11 mouse cellular contexts compared by ENCODE assay signal in genomic region chr2:32756674-32757055, GRCm38 (mm10). TPM values are rescaled to one million over a fixed set of nuclear protein-coding genes. Genes with fewer than 3 reads are reported as not detected.
DNase-seq lines count a peak whose midpoint lies in the region; ATAC-seq and TF ChIP-seq lines count a peak whose summit lies in the region.
"Had no signal": no experiment of that assay in that cellular context is flagged by ENCODE, and none has a peak within 500 bp of the region (broad histone marks: within the 10 kb centered on the region; RNA-seq: fewer than 3 reads in every experiment).

No protein-coding gene starts in this region.

- 32% methylated on average over 6 of the region's 6 CpGs for WGBS in heart, postnatal 0 days
- WGBS in embryonic facial prominence, embryonic 15.5 days = 33% methylated on average over 6 of the region's 6 CpGs
- 36% methylated on average over 6 of the region's 6 CpGs for WGBS in intestine, embryonic 15.5 days
- WGBS in midbrain, embryonic 13.5 days = 28% methylated on average over 6 of the region's 6 CpGs

- TF ChIP-seq CTCF in heart, postnatal 0 days (IDR thresholded peaks at IDR 0.05; ENCODE audit: low read depth) = no peak

- peaks cover 49% of the 10 kb centered on the region for H3K36me3 ChIP-seq in heart, postnatal 0 days (replicated peaks; ENCODE audit: control insufficient read depth, insufficient read depth, low read length)
- peaks cover 30% of the 10 kb centered on the region for H3K36me3 ChIP-seq in embryonic facial prominence, embryonic 15.5 days
- peaks cover 21% of the 10 kb centered on the region for H3K36me3 ChIP-seq in intestine, embryonic 15.5 days
- peaks cover 50% of the 10 kb centered on the region for H3K36me3 ChIP-seq in midbrain, embryonic 13.5 days

- H3K9me3 ChIP-seq in heart, postnatal 0 days (replicated peaks; ENCODE audit: control insufficient read depth, low read length) = no peaks in the 10 kb centered on the region
- no peaks in the 10 kb centered on the region for H3K9me3 ChIP-seq in embryonic facial prominence, embryonic 15.5 days (replicated peaks)
- no peaks in the 10 kb centered on the region for H3K9me3 ChIP-seq in intestine, embryonic 15.5 days
- H3K9me3 ChIP-seq in midbrain, embryonic 13.5 days = no peaks in the 10 kb centered on the region

- H3K27me3 ChIP-seq in heart, postnatal 0 days (ENCODE audit: control insufficient read depth, insufficient read depth, low read length) = no peaks in the 10 kb centered on the region
- no peaks in the 10 kb centered on the region for H3K27me3 ChIP-seq in embryonic facial prominence, embryonic 15.5 days
- H3K27me3 ChIP-seq in intestine, embryonic 15.5 days (replicated peaks) = no peaks in the 10 kb centered on the region
- H3K27me3 ChIP-seq in midbrain, embryonic 13.5 days = no peaks in the 10 kb centered on the region

- no peak overlapping the region for H3K9ac ChIP-seq in heart, postnatal 0 days (replicated peaks; ENCODE audit: low read depth, low read length)
- no peak overlapping the region for H3K9ac ChIP-seq in embryonic facial prominence, embryonic 15.5 days
- no peak overlapping the region for H3K9ac ChIP-seq in intestine, embryonic 15.5 days
- no peak overlapping the region for H3K9ac ChIP-seq in midbrain, embryonic 13.5 days (replicated peaks)

- no peaks in the 10 kb centered on the region for H3K4me1 ChIP-seq in heart, postnatal 0 days (ENCODE audit: control insufficient read depth, insufficient read depth)
- peaks cover 14% of the 10 kb centered on the region for H3K4me1 ChIP-seq in embryonic facial prominence, embryonic 15.5 days
- peaks cover 9% of the 10 kb centered on the region; the same call in 1 of the 2 replicates for H3K4me1 ChIP-seq in intestine, embryonic 15.5 days (replicated peaks)
- H3K4me1 ChIP-seq in midbrain, embryonic 13.5 days (replicated peaks) = peaks cover 33% of the 10 kb centered on the region

- H3K27ac ChIP-seq in heart, postnatal 0 days (ENCODE audit: low read depth) = no peak overlapping the region
- H3K27ac ChIP-seq in embryonic facial prominence, embryonic 15.5 days (replicated peaks) = peak overlapping the region; percentile 48; the same call in 1 of the 2 replicates
- no peak overlapping the region for H3K27ac ChIP-seq in intestine, embryonic 15.5 days
- no peak overlapping the region for H3K27ac ChIP-seq in midbrain, embryonic 13.5 days

- H3K4me2 ChIP-seq in heart, postnatal 0 days (ENCODE audit: low read depth, low read length) = 0 out of 2 replicates have a peak overlapping the region, but pooled peaks have one; percentile 65
- peak overlapping the region; percentile 56 for H3K4me2 ChIP-seq in embryonic facial prominence, embryonic 15.5 days (replicated peaks)
- peak overlapping the region; percentile 72; the same call in 1 of the 2 replicates for H3K4me2 ChIP-seq in intestine, embryonic 15.5 days (replicated peaks)
- H3K4me2 ChIP-seq in midbrain, embryonic 13.5 days (replicated peaks) = peak overlapping the region; percentile 50

- peak overlapping the region; percentile 60; the same call in 1 of the 2 replicates for H3K4me3 ChIP-seq in heart, postnatal 0 days (ENCODE audit: low read depth, low read length)
- peak overlapping the region; percentile 79 for H3K4me3 ChIP-seq in embryonic facial prominence, embryonic 15.5 days (replicated peaks)
- H3K4me3 ChIP-seq in intestine, embryonic 15.5 days (replicated peaks) = no peak overlapping the region
- H3K4me3 ChIP-seq in midbrain, embryonic 13.5 days (replicated peaks) = peak overlapping the region; percentile 72; the same call in 1 of the 2 replicates

- ATAC-seq in heart, postnatal 0 days (ENCODE audit: insufficient read depth, low read depth) = no peak
- no peak for ATAC-seq in embryonic facial prominence, embryonic 15.5 days (ENCODE audit: insufficient number of reproducible peaks, low FRiP score, low TSS enrichment, low read depth)
- ATAC-seq in intestine, embryonic 15.5 days = peak; percentile 39; the same call in 1 of the 2 replicates
- ATAC-seq in midbrain, embryonic 13.5 days = peak; percentile 48; the same call in 1 of the 2 replicates

- DNase-seq in heart, postnatal 0 days (ENCODE audit: low spot score) = no peak
- no peak for DNase-seq in heart, adult 18-20 months
- no peak for DNase-seq in right cerebral cortex, postnatal 25 days
- no peak for DNase-seq in urinary bladder, adult 18-20 months (ENCODE audit: low spot score in 2 of 2)
- DNase-seq in urinary bladder, postnatal 25 days (ENCODE audit: low spot score) = no peak

- TF ChIP-seq EP300 in heart, postnatal 0 days (IDR thresholded peaks at IDR 0.05; ENCODE audit: low read depth) = no peak; the same call in 1 of the 2 replicates

RNA-seq across cellular contexts. Expression of gene Tor2a, which starts 0.4 kb away (rescaled TPM):
- total RNA-seq in heart, postnatal 0 days (2014; rRNA removed; ENCODE audit: low replicate concordance) = 34.6 and 65.3 TPM in 2 replicates
- polyA plus RNA-seq in heart, postnatal 0 days (2015; fragmentation: Nextera tagmentation; extraction: Ambion mirVana) = 27.5 and 28.5 TPM in 2 replicates
- 1 to 10 TPM; 6.7 to 9.4 TPM for total RNA-seq in heart, adult 18-20 months (2021)
- 69.0 and 71.3 TPM in 2 replicates for polyA plus RNA-seq in embryonic facial prominence, embryonic 15.5 days (2015; fragmentation: Nextera tagmentation; extraction: Ambion mirVana)
- 61.4 and 64.2 TPM in 2 replicates for polyA plus RNA-seq in intestine, embryonic 15.5 days (2015; fragmentation: Nextera tagmentation; extraction: Ambion mirVana)
- 48.0 and 52.6 TPM in 2 replicates for polyA plus RNA-seq in midbrain, embryonic 13.5 days (2015; fragmentation: Nextera tagmentation; extraction: Ambion mirVana)

RNA-seq across cellular contexts. Expression of gene 6330409D20Rik, which starts 15.8 kb away (rescaled TPM):
- total RNA-seq in heart, postnatal 0 days (2014; rRNA removed; ENCODE audit: low replicate concordance) = not detected in 2 replicates
- polyA plus RNA-seq in heart, postnatal 0 days (2015; fragmentation: Nextera tagmentation; extraction: Ambion mirVana) = 0.15 TPM in 1 of 2 replicates, not detected in the other
- total RNA-seq in heart, adult 18-20 months (2021) = not detected
- polyA plus RNA-seq in embryonic facial prominence, embryonic 15.5 days (2015; fragmentation: Nextera tagmentation; extraction: Ambion mirVana) = 0.32 and 0.42 TPM in 2 replicates
- 0.13 and 0.34 TPM in 2 replicates for polyA plus RNA-seq in intestine, embryonic 15.5 days (2015; fragmentation: Nextera tagmentation; extraction: Ambion mirVana)
- polyA plus RNA-seq in midbrain, embryonic 13.5 days (2015; fragmentation: Nextera tagmentation; extraction: Ambion mirVana) = 3.9 TPM in 2 replicates
- total RNA-seq: adrenal gland, adult 8-10 months had no signal
- polyA plus RNA-seq: large intestine, adult 2 months had no signal

RNA-seq across cellular contexts. Expression of gene Ttc16, which starts 18.8 kb away (rescaled TPM):
- total RNA-seq in heart, postnatal 0 days (2014; rRNA removed; ENCODE audit: low replicate concordance) = 1.9 TPM in 1 of 2 replicates, not detected in the other
- polyA plus RNA-seq in heart, postnatal 0 days (2015; fragmentation: Nextera tagmentation; extraction: Ambion mirVana) = 0.08 and 0.21 TPM in 2 replicates
- total RNA-seq in heart, adult 18-20 months (2021) = under 1 TPM in 1 of 2 experiments, not detected in 1; 0.13 TPM
- 0.87 and 1.6 TPM in 2 replicates for polyA plus RNA-seq in embryonic facial prominence, embryonic 15.5 days (2015; fragmentation: Nextera tagmentation; extraction: Ambion mirVana)
- 0.18 and 0.29 TPM in 2 replicates for polyA plus RNA-seq in intestine, embryonic 15.5 days (2015; fragmentation: Nextera tagmentation; extraction: Ambion mirVana)
- 0.35 and 0.52 TPM in 2 replicates for polyA plus RNA-seq in midbrain, embryonic 13.5 days (2015; fragmentation: Nextera tagmentation; extraction: Ambion mirVana)
- polyA plus RNA-seq: embryonic facial prominence, embryonic 11.5 days had no signal

RNA-seq across cellular contexts. Expression of gene Ptrh1, which starts 18.9 kb away (rescaled TPM):
- total RNA-seq in heart, postnatal 0 days (2014; rRNA removed; ENCODE audit: low replicate concordance) = 4.8 and 5.3 TPM in 2 replicates
- 2.6 and 2.9 TPM in 2 replicates for polyA plus RNA-seq in heart, postnatal 0 days (2015; fragmentation: Nextera tagmentation; extraction: Ambion mirVana)
- 1 to 10 TPM; 5.1 to 5.5 TPM for total RNA-seq in heart, adult 18-20 months (2021)
- polyA plus RNA-seq in embryonic facial prominence, embryonic 15.5 days (2015; fragmentation: Nextera tagmentation; extraction: Ambion mirVana) = 6.7 and 7.0 TPM in 2 replicates
- 5.5 and 6.4 TPM in 2 replicates for polyA plus RNA-seq in intestine, embryonic 15.5 days (2015; fragmentation: Nextera tagmentation; extraction: Ambion mirVana)
- 4.1 and 4.2 TPM in 2 replicates for polyA plus RNA-seq in midbrain, embryonic 13.5 days (2015; fragmentation: Nextera tagmentation; extraction: Ambion mirVana)

RNA-seq across cellular contexts. Expression of gene Cfap157, which starts 27.6 kb away (rescaled TPM):
- not detected in 2 replicates for total RNA-seq in heart, postnatal 0 days (2014; rRNA removed; ENCODE audit: low replicate concordance)
- 0.22 and 0.56 TPM in 2 replicates for polyA plus RNA-seq in heart, postnatal 0 days (2015; fragmentation: Nextera tagmentation; extraction: Ambion mirVana)
- not detected for total RNA-seq in heart, adult 18-20 months (2021)
- polyA plus RNA-seq in embryonic facial prominence, embryonic 15.5 days (2015; fragmentation: Nextera tagmentation; extraction: Ambion mirVana) = 2.1 and 3.4 TPM in 2 replicates
- 0.26 and 0.61 TPM in 2 replicates for polyA plus RNA-seq in intestine, embryonic 15.5 days (2015; fragmentation: Nextera tagmentation; extraction: Ambion mirVana)
- polyA plus RNA-seq in midbrain, embryonic 13.5 days (2015; fragmentation: Nextera tagmentation; extraction: Ambion mirVana) = 0.46 and 2.0 TPM in 2 replicates
- total RNA-seq: adrenal gland, adult 8-10 months had no signal
- polyA plus RNA-seq: embryonic facial prominence, embryonic 11.5 days; large intestine, adult 2 months had no signal

Comparison
In these comparisons a context has a peak if more than half of its experiments do, and no peak if none do; other contexts are left out.
1. ATAC-seq: peak in intestine, embryonic 15.5 days (single experiment) and midbrain, embryonic 13.5 days (single experiment); none in heart, postnatal 0 days (single experiment) and embryonic facial prominence, embryonic 15.5 days (single experiment).
2. Peak in every context shown above with its lines, with median percentiles within 50 percentile points of each other: H3K4me2 ChIP-seq.